Mouse (Mus musculus) layer of hippocampus, adult 9-11 months (tissue): ENCODE measurements around the gene Alox12b.

ENCODE experiments used
- DNase-seq: peaks from one replicate; pipeline ENCODE4 v3.0.0; 2022

The Alox12b gene

DNA sequence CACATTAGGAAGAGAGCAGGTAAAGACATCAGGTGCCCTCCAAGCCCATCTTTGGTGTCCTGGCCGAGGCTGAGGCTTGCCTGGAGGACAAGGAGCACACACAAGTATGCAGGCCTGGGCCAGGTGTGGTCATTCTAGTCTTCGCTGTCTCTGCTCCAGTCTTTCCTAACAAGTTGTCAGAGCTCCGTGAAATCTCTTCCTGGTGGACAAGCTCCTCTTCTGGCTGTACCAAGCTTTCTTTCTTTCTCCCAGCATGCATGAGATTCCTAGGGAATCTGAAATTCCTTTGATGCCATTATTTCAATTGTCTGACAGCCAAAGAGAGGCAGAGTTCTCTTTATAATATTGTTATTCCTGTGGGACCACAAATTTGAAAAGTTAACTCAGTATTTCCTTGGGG is 22.7 kb downstream of the Alox12b start:
- no peak for DNase-seq

- no peak for DNase-seq
These were observed 23.3 kb downstream of the Alox12b start for GRCm38 (mm10) chr11:69180120-69180519.

DNA sequence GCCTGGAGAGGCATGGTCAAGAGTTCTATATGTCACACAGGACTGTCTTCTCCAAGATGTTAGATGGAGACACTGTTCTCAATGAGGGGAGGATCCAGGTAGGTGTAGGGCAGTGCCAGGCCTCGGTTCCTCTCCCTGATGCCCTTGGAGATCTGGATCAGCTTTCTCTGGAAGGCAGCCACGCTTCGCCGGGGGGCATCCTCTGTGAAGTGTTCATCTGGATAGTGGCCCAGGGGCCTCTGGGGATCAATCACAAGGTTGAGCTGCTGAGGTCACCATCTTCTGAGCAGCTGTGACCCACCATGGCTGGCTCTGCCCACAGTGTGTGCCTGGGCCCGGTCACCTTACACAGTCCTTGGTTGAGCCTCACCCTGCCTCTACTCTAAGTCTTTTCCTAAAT is 28.2 kb downstream of the Alox12b start:
- DNase-seq: no peak

DNA sequence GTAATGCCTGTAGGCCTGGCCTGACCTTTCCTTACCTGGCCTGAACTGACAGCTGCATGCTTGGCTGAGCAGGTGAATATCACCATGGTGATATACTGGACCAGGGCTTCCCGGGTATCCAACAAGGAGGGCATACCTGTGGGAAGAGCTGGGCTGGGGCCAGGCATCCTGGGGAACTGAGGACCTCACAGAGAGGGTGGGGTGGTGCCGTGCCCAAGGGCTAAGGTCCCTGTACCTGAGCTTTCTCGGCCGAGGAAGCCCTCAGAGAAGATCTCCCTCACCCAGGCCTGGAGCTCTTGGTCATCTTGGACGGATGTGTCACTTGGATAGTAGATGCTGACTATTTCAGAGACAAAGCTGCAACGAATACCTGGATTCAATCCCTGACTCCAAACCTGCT is 29.1 kb downstream of the Alox12b start:
- DNase-seq: no peak

GRCm38 (mm10) chr11:69192840-69193239 is 36.1 kb downstream of the Alox12b start:
- no peak for DNase-seq

DNA sequence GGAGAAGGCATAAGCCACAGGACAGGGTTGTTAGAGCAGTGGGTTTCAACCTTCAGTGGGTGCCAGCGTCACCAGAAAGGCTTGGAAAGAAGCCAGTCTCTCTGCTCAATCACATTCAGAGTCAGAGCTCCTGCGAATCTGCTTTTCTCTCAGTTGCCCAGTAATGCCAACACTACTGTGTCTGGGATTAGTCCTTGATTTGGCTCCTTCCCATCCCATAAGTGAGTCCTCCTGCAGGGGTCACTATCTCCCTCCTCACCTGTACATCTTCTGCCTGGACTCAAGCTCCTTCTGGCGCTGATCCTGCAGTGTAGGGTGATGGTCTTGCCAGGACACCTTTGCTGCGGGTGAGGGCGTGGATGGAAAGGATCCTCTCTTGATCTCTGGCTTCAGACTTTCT is 40.0 kb downstream of the Alox12b start:
- DNase-seq: no peak

DNA sequence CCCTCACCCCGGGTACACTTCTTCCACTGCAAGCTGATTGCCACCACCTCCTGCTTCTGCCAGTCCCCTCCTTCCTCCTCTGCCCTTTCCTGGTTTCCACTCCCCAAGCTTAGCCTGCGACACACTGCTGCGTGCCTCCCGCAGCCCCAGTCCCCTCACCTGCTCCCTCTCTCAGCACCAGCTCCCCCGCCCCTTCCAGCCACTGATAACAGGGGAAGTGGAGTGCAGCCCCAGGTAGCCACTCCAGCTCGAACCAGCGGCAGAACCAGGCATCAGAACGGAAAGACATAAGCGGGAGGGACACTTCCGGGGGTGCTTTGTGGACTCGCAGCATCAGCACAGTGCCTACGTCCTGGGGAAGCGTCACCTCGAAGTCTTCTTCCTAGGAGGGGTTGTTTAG is 40.4 kb downstream of the Alox12b start:
- no peak for DNase-seq

GRCm38 (mm10) chr11:69197743-69198142 is 41.0 kb downstream of the Alox12b start, which contains the start of gene Alox8:
Gene Alox8, minus strand, starts transcription at chr11:69197843.
- no peak for DNase-seq

DNA sequence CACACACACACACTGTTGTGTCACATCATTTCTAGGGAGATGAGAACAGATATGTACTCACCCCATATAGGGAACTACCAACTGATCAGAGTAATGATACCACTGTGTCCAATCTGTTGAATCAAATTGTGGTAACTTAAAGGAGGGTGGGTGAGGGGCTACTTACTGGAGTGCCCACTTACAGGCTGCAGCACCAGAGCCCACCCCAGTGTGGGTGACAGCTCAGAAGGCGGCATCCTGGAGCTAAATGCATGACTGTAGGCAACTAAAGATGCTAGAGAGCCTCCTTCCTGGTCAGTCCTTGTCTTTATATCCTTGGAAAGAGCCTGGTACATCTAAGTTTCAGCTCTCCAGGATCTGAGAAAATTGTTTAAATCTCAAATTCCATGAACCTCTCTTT is 42.5 kb downstream of the Alox12b start:
- DNase-seq: no peak

DNA sequence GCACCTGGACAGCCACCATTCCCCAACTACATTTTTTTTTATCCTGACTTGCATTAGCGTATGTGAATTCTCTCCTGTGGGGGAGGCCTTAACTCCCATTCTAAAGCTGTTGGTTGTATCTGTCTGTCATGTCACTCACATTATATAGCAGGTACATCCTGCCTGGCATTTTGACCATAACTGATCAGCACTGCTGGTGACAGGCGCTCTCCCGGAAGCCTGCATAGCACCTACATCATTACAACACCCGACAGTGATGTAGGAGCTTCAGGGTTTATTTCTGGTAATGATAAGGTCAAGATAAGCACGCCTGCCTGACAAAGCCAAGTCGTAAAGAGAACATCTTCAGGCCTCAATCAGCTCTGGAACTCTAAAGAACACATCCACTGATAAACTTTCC is 43.4 kb downstream of the Alox12b start:
- no peak for DNase-seq

- no peak for DNase-seq
These were observed 45.9 kb downstream of the Alox12b start for GRCm38 (mm10) chr11:69202469-69203230.

GRCm38 (mm10) chr11:69211431-69211830 is 54.6 kb downstream of the Alox12b start:
- peak; percentile 80 for DNase-seq

DNA sequence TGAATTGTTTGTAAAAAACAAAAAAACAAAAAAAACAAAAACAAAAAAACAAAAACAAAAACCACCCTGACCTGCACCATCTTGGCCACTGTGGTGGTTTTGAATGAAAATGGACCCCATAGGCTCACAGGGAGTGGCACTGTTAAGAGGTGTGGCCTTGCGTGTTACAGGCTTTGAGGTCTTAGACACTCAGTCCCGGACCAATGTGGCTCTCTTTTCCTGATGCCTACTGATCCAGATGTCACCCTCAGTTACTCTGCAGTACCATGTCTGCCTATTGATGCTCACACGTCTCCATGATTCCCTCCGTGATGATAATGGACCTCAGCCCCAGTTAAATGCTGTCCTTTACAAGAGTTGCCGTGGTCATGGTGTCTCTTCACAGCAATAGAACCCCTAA is 60.6 kb downstream of the Alox12b start:
- no peak for DNase-seq

DNA sequence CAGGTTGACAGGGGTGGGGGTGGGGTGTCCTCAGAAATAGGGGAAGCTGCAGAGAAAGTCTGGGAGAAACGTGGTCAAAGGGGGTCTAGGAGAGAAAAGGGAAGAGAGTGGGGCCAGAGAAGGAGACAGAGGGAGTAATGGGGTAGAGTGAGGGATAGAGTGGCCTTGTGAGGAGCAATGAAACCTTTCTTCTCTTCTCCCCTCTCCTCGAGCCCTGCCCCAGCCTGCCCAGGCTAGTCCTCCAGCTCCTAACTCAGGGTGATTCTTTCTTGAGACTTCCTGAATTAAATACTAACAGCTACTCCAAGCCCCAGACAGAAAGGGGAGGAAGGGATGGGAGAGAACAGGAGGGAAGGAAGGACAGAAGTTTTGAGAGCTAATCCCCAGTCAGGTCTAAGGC is 61.9 kb downstream of the Alox12b start:
- DNase-seq: no peak
